In the genomic region with DNA sequence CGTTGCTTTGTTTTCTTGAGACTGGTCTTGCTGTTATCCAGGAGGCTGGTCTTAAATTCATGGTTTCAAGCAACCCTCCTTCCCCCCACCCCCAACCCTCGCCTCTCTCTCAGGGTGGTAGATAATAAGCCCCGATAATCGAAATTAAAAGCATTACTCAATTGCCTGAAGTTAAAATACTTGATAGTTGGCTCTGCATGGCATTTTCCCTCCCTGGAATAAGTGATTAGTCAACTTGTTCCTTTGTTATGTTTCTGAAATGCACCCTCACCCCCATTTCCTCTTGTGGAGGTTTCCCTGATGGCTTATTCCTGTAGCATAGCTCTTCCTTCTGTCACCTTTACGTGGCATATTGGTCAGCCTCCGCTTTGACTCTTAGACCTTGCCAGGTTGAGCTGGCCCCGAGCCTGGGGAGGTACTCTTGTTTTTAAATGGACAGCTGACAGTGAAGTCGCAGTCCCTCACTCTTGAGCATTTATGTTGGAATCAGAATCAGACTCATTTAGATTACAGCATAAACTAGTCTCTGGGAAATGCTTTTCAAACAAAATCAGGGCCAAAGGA, we compare ENCODE assay signal across 8 mouse cellular contexts. TPM values are rescaled to one million over a fixed set of nuclear protein-coding genes. Genes with fewer than 3 reads are reported as not detected.
DNase-seq lines count a peak whose midpoint lies in the region; ATAC-seq lines count a peak whose summit lies in the region.

No protein-coding gene starts in this region.

- peaks cover 24% of the 10 kb centered on the region for H3K4me1 ChIP-seq in lung, embryonic 16.5 days (replicated peaks; ENCODE audit: control insufficient read depth, insufficient read depth, low read length)
- H3K4me1 ChIP-seq in embryonic facial prominence, embryonic 13.5 days = peaks cover 42% of the 10 kb centered on the region
- peaks cover 36% of the 10 kb centered on the region for H3K4me1 ChIP-seq in limb, embryonic 12.5 days (replicated peaks)
- peaks cover 33% of the 10 kb centered on the region for H3K4me1 ChIP-seq in stomach, embryonic 14.5 days (ENCODE audit: control insufficient read depth, insufficient read depth, low read length)

- DNase-seq in lung, postnatal 10 days = no peak
- no peak for DNase-seq in urinary bladder, postnatal 14 days (ENCODE audit: low spot score)
- no peak for DNase-seq in gastrocnemius, postnatal 36 days
- DNase-seq in left cerebral cortex, postnatal 14 days (ENCODE audit: low spot score in 2 of 2) = no peak

- peak overlapping the region; percentile 95 for H3K9ac ChIP-seq in lung, embryonic 16.5 days (ENCODE audit: low read length)
- peak overlapping the region; percentile 97; the same call in 1 of the 2 replicates for H3K9ac ChIP-seq in embryonic facial prominence, embryonic 13.5 days
- 0 out of 2 replicates have a peak overlapping the region, but pooled peaks have one; percentile 37 for H3K9ac ChIP-seq in limb, embryonic 12.5 days (replicated peaks)
- peak overlapping the region; percentile 8; the same call in 1 of the 2 replicates for H3K9ac ChIP-seq in stomach, embryonic 14.5 days (replicated peaks; ENCODE audit: low read depth, low read length)

- H3K27ac ChIP-seq in lung, embryonic 16.5 days (ENCODE audit: low read length) = 0 out of 2 replicates have a peak overlapping the region, but pooled peaks have one; percentile 25
- peak overlapping the region; percentile 2; the same call in 1 of the 2 replicates for H3K27ac ChIP-seq in embryonic facial prominence, embryonic 13.5 days
- no peak overlapping the region for H3K27ac ChIP-seq in limb, embryonic 12.5 days
- no peak overlapping the region for H3K27ac ChIP-seq in stomach, embryonic 14.5 days (ENCODE audit: low read length)

- H3K4me2 ChIP-seq in lung, embryonic 16.5 days (ENCODE audit: low read depth, low read length) = peak overlapping the region; percentile 92
- peak overlapping the region; percentile 86 for H3K4me2 ChIP-seq in embryonic facial prominence, embryonic 13.5 days
- H3K4me2 ChIP-seq in limb, embryonic 12.5 days = peak overlapping the region; percentile 84
- H3K4me2 ChIP-seq in stomach, embryonic 14.5 days (replicated peaks; ENCODE audit: low read depth, low read length) = peak overlapping the region; percentile 81

- ATAC-seq in lung, embryonic 16.5 days (ENCODE audit: low read depth) = no peak
- ATAC-seq in embryonic facial prominence, embryonic 13.5 days (ENCODE audit: insufficient number of reproducible peaks, insufficient read depth, low FRiP score, low TSS enrichment, low read depth) = no peak
- ATAC-seq in limb, embryonic 12.5 days (ENCODE audit: insufficient number of reproducible peaks, insufficient read depth, low FRiP score, low TSS enrichment, low read depth) = no peak
- ATAC-seq in stomach, embryonic 14.5 days (ENCODE audit: insufficient number of reproducible peaks, insufficient read depth, low FRiP score, low read depth) = no peak

- H3K36me3 ChIP-seq in lung, embryonic 16.5 days (ENCODE audit: control insufficient read depth, insufficient read depth, low read length) = no peaks in the 10 kb centered on the region
- no peaks in the 10 kb centered on the region for H3K36me3 ChIP-seq in embryonic facial prominence, embryonic 13.5 days
- H3K36me3 ChIP-seq in limb, embryonic 12.5 days = no peaks in the 10 kb centered on the region
- no peaks in the 10 kb centered on the region for H3K36me3 ChIP-seq in stomach, embryonic 14.5 days (ENCODE audit: control insufficient read depth, insufficient read depth, low read length)

- H3K27me3 ChIP-seq in lung, embryonic 16.5 days (ENCODE audit: control insufficient read depth, insufficient read depth, low read depth, low read length) = no peaks in the 10 kb centered on the region
- H3K27me3 ChIP-seq in embryonic facial prominence, embryonic 13.5 days = no peaks in the 10 kb centered on the region
- no peaks in the 10 kb centered on the region for H3K27me3 ChIP-seq in limb, embryonic 12.5 days
- H3K27me3 ChIP-seq in stomach, embryonic 14.5 days (ENCODE audit: control insufficient read depth, insufficient read depth, low read length) = no peaks in the 10 kb centered on the region

- intact Hi-C loops in gastrocnemius, postnatal 36 days (cut with DNase I) = loop anchor here (5.0 kb wide), 1 partner anchor 35 kb away; no protein-coding TSS in a partner anchor
- intact Hi-C loops in left cerebral cortex, postnatal 14 days (cut with DNase I) = no loop called here

- 45% methylated on average over 8 of the region's 8 CpGs for WGBS in lung, embryonic 16.5 days
- 49% methylated on average over 8 of the region's 8 CpGs for WGBS in embryonic facial prominence, embryonic 13.5 days
- 75% methylated on average over 8 of the region's 8 CpGs for WGBS in limb, embryonic 12.5 days
- WGBS in stomach, embryonic 14.5 days = 52% methylated on average over 8 of the region's 8 CpGs

- peak overlapping the region; percentile 96 for H3K4me3 ChIP-seq in lung, embryonic 16.5 days (ENCODE audit: low read length)
- H3K4me3 ChIP-seq in embryonic facial prominence, embryonic 13.5 days = peak overlapping the region; percentile 93
- peak overlapping the region; percentile 93; the same call in 1 of the 2 replicates for H3K4me3 ChIP-seq in limb, embryonic 12.5 days (replicated peaks)
- peak overlapping the region; percentile 95 for H3K4me3 ChIP-seq in stomach, embryonic 14.5 days (ENCODE audit: low read depth, low read length)

- no peaks in the 10 kb centered on the region for H3K9me3 ChIP-seq in lung, embryonic 16.5 days (ENCODE audit: control insufficient read depth, low read length)
- no peaks in the 10 kb centered on the region for H3K9me3 ChIP-seq in embryonic facial prominence, embryonic 13.5 days
- H3K9me3 ChIP-seq in limb, embryonic 12.5 days = no peaks in the 10 kb centered on the region
- H3K9me3 ChIP-seq in stomach, embryonic 14.5 days (ENCODE audit: control insufficient read depth, low read depth, low read length) = no peaks in the 10 kb centered on the region

RNA-seq across cellular contexts. Expression of gene Mlxip, which starts 2.4 kb away (rescaled TPM):
- 15.0 and 17.8 TPM in 2 replicates for polyA plus RNA-seq in lung, embryonic 16.5 days (2015; fragmentation: Nextera tagmentation; extraction: Ambion mirVana)
- 14.0 and 16.4 TPM in 2 replicates for polyA plus RNA-seq in embryonic facial prominence, embryonic 13.5 days (2015; fragmentation: Nextera tagmentation; extraction: Ambion mirVana)
- 12.8 and 15.3 TPM in 2 replicates for polyA plus RNA-seq in limb, embryonic 12.5 days (2016; fragmentation: Nextera tagmentation; extraction: Ambion mirVana)
- polyA plus RNA-seq in stomach, embryonic 14.5 days (2014; fragmentation: Nextera tagmentation; extraction: Ambion mirVana) = 26.5 and 27.6 TPM in 2 replicates
- total RNA-seq in gastrocnemius, postnatal 36 days (2021) = 10 to 100 TPM; 49.7 to 50.7 TPM
- 10 to 100 TPM; 19.2 to 22.6 TPM for total RNA-seq in left cerebral cortex, postnatal 14 days (2021)

RNA-seq across cellular contexts. Expression of gene Bcl7a, which starts 53.3 kb away (rescaled TPM):
- polyA plus RNA-seq in lung, embryonic 16.5 days (2015; fragmentation: Nextera tagmentation; extraction: Ambion mirVana) = 21.8 and 23.9 TPM in 2 replicates
- polyA plus RNA-seq in embryonic facial prominence, embryonic 13.5 days (2015; fragmentation: Nextera tagmentation; extraction: Ambion mirVana) = 37.5 and 41.0 TPM in 2 replicates
- 43.4 and 45.7 TPM in 2 replicates for polyA plus RNA-seq in limb, embryonic 12.5 days (2016; fragmentation: Nextera tagmentation; extraction: Ambion mirVana)
- polyA plus RNA-seq in stomach, embryonic 14.5 days (2014; fragmentation: Nextera tagmentation; extraction: Ambion mirVana) = 27.6 and 30.1 TPM in 2 replicates
- 10 to 100 TPM in 1 of 2 experiments, 1 to 10 TPM in 1; 6.6 to 10.7 TPM for total RNA-seq in gastrocnemius, postnatal 36 days (2021)
- 10 to 100 TPM; 76.2 to 79.1 TPM for total RNA-seq in left cerebral cortex, postnatal 14 days (2021)

Comparison
In these comparisons a context has a peak if more than half of its experiments do, and no peak if none do; other contexts are left out.
1. H3K27ac ChIP-seq: peak in lung, embryonic 16.5 days (single experiment) and embryonic facial prominence, embryonic 13.5 days (single experiment); none in limb, embryonic 12.5 days (single experiment) and stomach, embryonic 14.5 days (single experiment).
2. H3K9ac ChIP-seq: peak in every context shown above with its lines; median percentile 97 in embryonic facial prominence, embryonic 13.5 days; 95 in lung, embryonic 16.5 days; 37 in limb, embryonic 12.5 days; 8 in stomach, embryonic 14.5 days.
3. Peak in every context shown above with its lines, with median percentiles within 50 percentile points of each other: H3K4me2 ChIP-seq and H3K4me3 ChIP-seq.